Mouse (Mus musculus): ENCODE results near the gene Slc13a3. TPM values are rescaled to one million over a fixed set of nuclear protein-coding genes. Genes with fewer than 3 reads are reported as not detected.
A peak's percentile ranks its signal among the peaks of the same experiment; 100 is the strongest.

Gene Slc13a3
- polyA plus RNA-seq, 1 experiment from 2014 or later, result 0.17 TPM

GRCm38 (mm10) chr2:165414321-165414720, 58.7 kb downstream of the Slc13a3 start:
- Histone ChIP-seq H3K27me3 (ENCODE audit: control insufficient read depth, insufficient read depth, low read length) (no peaks in the 10 kb centered on the region), H3K4me1 (replicated peaks; ENCODE audit: control insufficient read depth, insufficient read depth, low read length) (no peaks in the 10 kb centered on the region), H3K4me2 (replicated peaks; ENCODE audit: low read depth, low read length) (no peak overlapping the region), H3K27ac (ENCODE audit: low read depth, low read length) (no peak overlapping the region), H3K4me3 (ENCODE audit: low read depth, low read length) (no peak overlapping the region), H3K36me3 (ENCODE audit: control insufficient read depth, insufficient read depth, low read length) (no peaks in the 10 kb centered on the region), H3K9me3 (ENCODE audit: control insufficient read depth, low read length) (no peaks in the 10 kb centered on the region), H3K9ac (ENCODE audit: low read depth, low read length) (no peak overlapping the region)
- WGBS, result 69% methylated on average over 5 of the region's 5 CpGs
- no peak for DNase-seq (ENCODE audit: low spot score)
- ATAC-seq (ENCODE audit: low FRiP score), result no peak

GRCm38 (mm10) chr2:165413884-165414283, 59.1 kb downstream of the Slc13a3 start:
- no peaks in the 10 kb centered on the region for H3K4me1 ChIP-seq (replicated peaks; ENCODE audit: control insufficient read depth, insufficient read depth, low read length)
- H3K27ac ChIP-seq (ENCODE audit: low read depth, low read length), result no peak overlapping the region
- DNase-seq (ENCODE audit: low spot score) (no peak), ATAC-seq (ENCODE audit: low FRiP score) (no peak)
- no peaks in the 10 kb centered on the region for H3K9me3 ChIP-seq (ENCODE audit: control insufficient read depth, low read length)
- no peaks in the 10 kb centered on the region for H3K27me3 ChIP-seq (ENCODE audit: control insufficient read depth, insufficient read depth, low read length)
- H3K36me3 ChIP-seq (ENCODE audit: control insufficient read depth, insufficient read depth, low read length), result no peaks in the 10 kb centered on the region
- H3K4me3 ChIP-seq (ENCODE audit: low read depth, low read length), result no peak overlapping the region
- 51% methylated on average over 3 of the region's 3 CpGs for WGBS
- no peak overlapping the region for H3K9ac ChIP-seq (ENCODE audit: low read depth, low read length)
- H3K4me2 ChIP-seq (replicated peaks; ENCODE audit: low read depth, low read length), result no peak overlapping the region

GRCm38 (mm10) chr2:165407700-165408301, 65.2 kb downstream of the Slc13a3 start:
- DNase-seq (ENCODE audit: low spot score), result peak; percentile 84
- WGBS, result 52% methylated on average over 10 of the region's 10 CpGs
- Histone ChIP-seq H3K27me3 (ENCODE audit: control insufficient read depth, insufficient read depth, low read length) (no peaks in the 10 kb centered on the region), H3K27ac (ENCODE audit: low read depth, low read length) (no peak overlapping the region), H3K4me3 (ENCODE audit: low read depth, low read length) (no peak overlapping the region), H3K4me2 (replicated peaks; ENCODE audit: low read depth, low read length) (no peak overlapping the region), H3K36me3 (ENCODE audit: control insufficient read depth, insufficient read depth, low read length) (no peaks in the 10 kb centered on the region), H3K4me1 (replicated peaks; ENCODE audit: control insufficient read depth, insufficient read depth, low read length) (no peaks in the 10 kb centered on the region), H3K9me3 (ENCODE audit: control insufficient read depth, low read length) (no peaks in the 10 kb centered on the region), H3K9ac (ENCODE audit: low read depth, low read length) (no peak overlapping the region)
- ATAC-seq (ENCODE audit: low FRiP score), result no peak

GRCm38 (mm10) chr2:165405351-165405750, 67.7 kb downstream of the Slc13a3 start:
- Histone ChIP-seq H3K9me3 (ENCODE audit: control insufficient read depth, low read length) (no peaks in the 10 kb centered on the region), H3K4me1 (replicated peaks; ENCODE audit: control insufficient read depth, insufficient read depth, low read length) (no peaks in the 10 kb centered on the region), H3K9ac (ENCODE audit: low read depth, low read length) (no peak overlapping the region), H3K4me3 (ENCODE audit: low read depth, low read length) (no peak overlapping the region), H3K36me3 (ENCODE audit: control insufficient read depth, insufficient read depth, low read length) (no peaks in the 10 kb centered on the region), H3K27me3 (ENCODE audit: control insufficient read depth, insufficient read depth, low read length) (no peaks in the 10 kb centered on the region), H3K27ac (ENCODE audit: low read depth, low read length) (no peak overlapping the region), H3K4me2 (replicated peaks; ENCODE audit: low read depth, low read length) (no peak overlapping the region)
- WGBS, result 70% methylated on average over 6 of the region's 6 CpGs
- ATAC-seq (ENCODE audit: low FRiP score) (no peak), DNase-seq (ENCODE audit: low spot score) (no peak)

- no peaks in the 10 kb centered on the region for H3K4me1 ChIP-seq (replicated peaks; ENCODE audit: control insufficient read depth, insufficient read depth, low read length)
- no peak for ATAC-seq (ENCODE audit: low FRiP score)
Measured at GRCm38 (mm10) chr2:165404951-165405350, 68.1 kb downstream of the Slc13a3 start.

GRCm38 (mm10) chr2:165398164-165398785, 74.8 kb downstream of the Slc13a3 start:
- Histone ChIP-seq H3K9ac (ENCODE audit: low read depth, low read length) (no peak overlapping the region), H3K9me3 (ENCODE audit: control insufficient read depth, low read length) (no peaks in the 10 kb centered on the region), H3K27me3 (ENCODE audit: control insufficient read depth, insufficient read depth, low read length) (no peaks in the 10 kb centered on the region), H3K4me1 (replicated peaks; ENCODE audit: control insufficient read depth, insufficient read depth, low read length) (peaks cover 7% of the 10 kb centered on the region), H3K4me3 (ENCODE audit: low read depth, low read length) (no peak overlapping the region), H3K4me2 (replicated peaks; ENCODE audit: low read depth, low read length) (no peak overlapping the region), H3K36me3 (ENCODE audit: control insufficient read depth, insufficient read depth, low read length) (no peaks in the 10 kb centered on the region), H3K27ac (ENCODE audit: low read depth, low read length) (no peak overlapping the region)
- peak; percentile 43 for DNase-seq (ENCODE audit: low spot score)
- 55% methylated on average over 15 of the region's 15 CpGs for WGBS
- ATAC-seq (ENCODE audit: low FRiP score), result 0 out of 2 replicates have a peak, but pooled peaks have one; percentile 47

More at GRCm38 (mm10) chr2:165404951-165405350, 68.1 kb downstream of the Slc13a3 start:
- DNase-seq (ENCODE audit: low spot score), result no peak
- Histone ChIP-seq H3K27me3 (ENCODE audit: control insufficient read depth, insufficient read depth, low read length) (no peaks in the 10 kb centered on the region), H3K9ac (ENCODE audit: low read depth, low read length) (no peak overlapping the region), H3K4me2 (replicated peaks; ENCODE audit: low read depth, low read length) (no peak overlapping the region), H3K27ac (ENCODE audit: low read depth, low read length) (no peak overlapping the region), H3K4me3 (ENCODE audit: low read depth, low read length) (no peak overlapping the region), H3K9me3 (ENCODE audit: control insufficient read depth, low read length) (no peaks in the 10 kb centered on the region), H3K36me3 (ENCODE audit: control insufficient read depth, insufficient read depth, low read length) (no peaks in the 10 kb centered on the region)
- 72% methylated on average over 9 of the region's 9 CpGs for WGBS

GRCm38 (mm10) chr2:165397502-165398163, 75.4 kb downstream of the Slc13a3 start:
- no peak overlapping the region for H3K4me2 ChIP-seq (replicated peaks; ENCODE audit: low read depth, low read length)
- H3K4me3 ChIP-seq (ENCODE audit: low read depth, low read length), result no peak overlapping the region
- H3K27ac ChIP-seq (ENCODE audit: low read depth, low read length), result 0 out of 2 replicates have a peak overlapping the region, but pooled peaks have one; percentile 17
- H3K36me3 ChIP-seq (ENCODE audit: control insufficient read depth, insufficient read depth, low read length), result no peaks in the 10 kb centered on the region
- ATAC-seq (ENCODE audit: low FRiP score), result 0 out of 2 replicates have a peak, but pooled peaks have one; percentile 13
- no peaks in the 10 kb centered on the region for H3K9me3 ChIP-seq (ENCODE audit: control insufficient read depth, low read length)
- no peak for DNase-seq (ENCODE audit: low spot score)
- H3K27me3 ChIP-seq (ENCODE audit: control insufficient read depth, insufficient read depth, low read length), result no peaks in the 10 kb centered on the region
- peaks cover 7% of the 10 kb centered on the region for H3K4me1 ChIP-seq (replicated peaks; ENCODE audit: control insufficient read depth, insufficient read depth, low read length)
- H3K9ac ChIP-seq (ENCODE audit: low read depth, low read length), result no peak overlapping the region
- WGBS, result 69% methylated on average over 23 of the region's 23 CpGs

- no peak overlapping the region for H3K4me2 ChIP-seq (replicated peaks; ENCODE audit: low read depth, low read length)
- WGBS, result 40% methylated on average over 20 of the region's 20 CpGs
- H3K27me3 ChIP-seq (ENCODE audit: control insufficient read depth, insufficient read depth, low read length), result no peaks in the 10 kb centered on the region
- H3K36me3 ChIP-seq (ENCODE audit: control insufficient read depth, insufficient read depth, low read length), result no peaks in the 10 kb centered on the region
- ATAC-seq (ENCODE audit: low FRiP score) (peak; percentile 43; the same call in 1 of the 2 replicates), DNase-seq (ENCODE audit: low spot score) (peak; percentile 41)
- no peak overlapping the region for H3K9ac ChIP-seq (ENCODE audit: low read depth, low read length)
- H3K4me1 ChIP-seq (replicated peaks; ENCODE audit: control insufficient read depth, insufficient read depth, low read length), result peaks cover 7% of the 10 kb centered on the region
- H3K4me3 ChIP-seq (ENCODE audit: low read depth, low read length), result no peak overlapping the region
- H3K27ac ChIP-seq (ENCODE audit: low read depth, low read length), result 0 out of 2 replicates have a peak overlapping the region, but pooled peaks have one; percentile 17
- H3K9me3 ChIP-seq (ENCODE audit: control insufficient read depth, low read length), result no peaks in the 10 kb centered on the region
Measured at GRCm38 (mm10) chr2:165396831-165397501, 76.1 kb downstream of the Slc13a3 start.
